Mouse (Mus musculus) T-cell, adult 2 months (primary cell): ENCODE measurements around the gene Ttc29.

Experiments
- DNase-seq: peaks from one replicate; pipeline ENCODE4 v3.0.0; 2022; ENCODE audit warnings: low spot score

Ttc29 gene

DNA sequence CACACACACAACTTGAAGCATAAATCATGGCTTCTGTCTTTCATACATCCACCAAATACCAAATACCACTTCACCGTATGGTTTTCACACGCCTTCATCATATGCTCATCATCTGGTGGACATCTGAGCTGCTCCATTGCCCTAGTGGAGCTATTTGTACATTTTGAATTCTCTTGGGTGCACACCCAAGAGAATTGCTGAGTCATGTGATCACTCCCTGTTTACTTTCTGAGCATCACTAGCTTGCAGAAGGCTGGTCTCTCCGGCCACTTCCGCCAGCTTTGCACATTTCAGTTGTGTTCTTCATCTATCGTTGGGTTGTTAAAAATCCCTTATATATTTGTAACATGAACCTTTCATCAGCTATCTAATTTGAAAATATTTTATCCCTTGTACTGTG, 65.5 kb downstream of the Ttc29 start:
- DNase-seq, result no peak

DNA sequence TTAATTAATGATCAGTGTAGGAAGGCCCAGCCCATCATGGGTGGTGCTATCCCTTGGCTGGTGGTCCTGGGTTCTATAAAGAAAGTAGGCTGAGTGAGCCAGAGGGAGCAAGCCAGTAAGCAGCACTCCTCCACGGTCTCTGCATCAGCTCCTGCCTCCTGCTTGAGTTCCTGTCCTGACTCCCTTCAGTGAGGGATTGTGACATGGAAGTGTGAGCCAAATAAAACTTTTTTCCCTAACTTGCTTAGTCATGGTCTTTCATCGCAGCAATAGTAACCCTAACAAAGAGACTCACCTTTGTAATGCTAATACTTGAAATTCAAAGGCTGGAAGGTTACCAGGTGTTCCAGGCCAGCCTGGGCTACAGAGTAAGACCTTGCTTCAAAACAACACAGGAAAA, 71.7 kb downstream of the Ttc29 start:
- no peak for DNase-seq

- no peak for DNase-seq
These were observed 72.3 kb downstream of the Ttc29 start for GRCm38 (mm10) chr8:78285366-78285765.

DNA sequence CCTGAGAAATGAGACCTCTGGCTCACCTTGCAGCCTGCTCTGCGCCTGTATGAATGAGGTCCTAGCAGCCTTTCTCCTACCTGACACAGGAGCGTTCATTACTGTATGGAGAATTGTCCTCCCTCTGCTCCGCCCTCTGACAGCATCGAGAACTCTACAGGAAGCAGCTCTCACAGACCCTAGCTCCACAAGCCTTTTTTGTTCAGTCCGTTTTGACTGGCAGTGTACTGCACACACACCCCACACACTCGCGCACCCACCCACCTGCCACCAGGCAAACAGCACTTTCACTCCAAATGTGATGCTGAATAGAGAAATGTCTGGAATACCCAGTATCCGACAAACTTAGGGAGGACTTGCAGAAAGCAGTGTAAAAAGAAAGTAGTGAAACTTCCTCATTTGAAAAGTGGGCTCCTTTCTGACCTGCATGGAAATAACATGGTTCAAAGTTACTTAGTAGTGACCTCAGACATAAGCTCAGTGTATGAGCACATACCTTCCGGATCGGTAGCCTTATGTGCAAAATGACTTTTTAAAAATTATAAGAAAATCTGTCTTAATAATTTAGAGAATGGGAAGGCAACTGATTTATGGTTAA, 76.4 kb downstream of the Ttc29 start:
- no peak for DNase-seq

DNA sequence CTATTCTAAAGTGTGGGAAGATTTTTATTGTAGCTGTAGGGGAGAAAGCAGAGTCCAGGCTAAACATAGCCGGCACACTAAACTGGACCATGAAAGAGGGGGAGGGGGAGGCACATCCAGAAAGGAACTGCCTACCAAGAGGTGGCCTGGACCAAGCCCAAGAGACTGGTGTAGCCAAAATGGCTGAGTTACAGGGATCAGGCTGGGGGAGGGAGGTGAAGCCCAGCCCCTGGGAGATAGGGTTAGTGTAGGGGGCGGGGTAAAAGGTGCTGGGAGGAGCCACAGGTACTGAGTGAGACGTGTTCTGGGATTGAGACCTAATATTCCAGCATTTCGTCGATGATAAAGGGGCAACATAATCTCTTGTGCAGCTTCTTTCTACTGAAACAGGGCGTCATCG, 77.2 kb downstream of the Ttc29 start:
- DNase-seq, result no peak

DNA sequence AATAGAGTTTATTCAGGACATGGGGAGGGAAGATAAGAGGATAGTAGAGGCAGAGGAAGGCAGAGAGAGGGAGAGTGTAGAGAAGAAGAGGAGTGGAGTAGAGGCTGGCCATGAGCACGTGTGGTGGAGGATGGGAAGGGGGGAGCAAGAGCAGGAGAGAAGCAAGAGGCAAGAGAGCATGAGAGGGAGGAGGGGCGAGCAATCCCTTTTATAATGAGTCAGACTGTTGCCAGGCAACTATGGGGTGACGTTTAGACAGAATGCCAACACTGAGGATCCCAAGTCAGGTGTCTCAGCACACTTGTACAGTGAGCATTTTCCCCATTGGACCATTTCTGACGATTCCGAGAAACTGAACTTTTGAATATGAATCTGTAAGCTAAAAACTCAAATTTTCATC, 82.4 kb downstream of the Ttc29 start:
- DNase-seq, result no peak

DNA sequence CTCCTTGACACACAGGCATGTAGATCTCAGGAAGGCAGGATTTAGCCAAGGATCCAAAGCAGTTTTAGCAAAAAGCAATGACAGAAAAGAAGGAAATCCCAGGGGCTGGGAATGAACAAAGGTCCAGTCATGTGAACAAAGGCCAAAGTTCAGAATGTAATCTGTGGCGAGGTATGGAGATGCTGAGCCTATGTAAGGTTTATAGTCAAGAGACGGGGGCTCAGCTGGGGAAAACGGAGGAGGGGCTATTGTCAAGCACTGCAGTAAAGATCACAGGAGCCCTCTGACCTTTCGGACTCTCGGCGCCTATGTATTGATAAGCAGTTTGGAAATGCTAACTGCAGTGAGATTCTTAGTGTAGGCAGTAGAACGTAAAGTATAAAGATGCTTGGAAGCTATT, 90.5 kb downstream of the Ttc29 start:
- no peak for DNase-seq

GRCm38 (mm10) chr8:78306604-78307003, 93.5 kb downstream of the Ttc29 start:
- no peak for DNase-seq

DNA sequence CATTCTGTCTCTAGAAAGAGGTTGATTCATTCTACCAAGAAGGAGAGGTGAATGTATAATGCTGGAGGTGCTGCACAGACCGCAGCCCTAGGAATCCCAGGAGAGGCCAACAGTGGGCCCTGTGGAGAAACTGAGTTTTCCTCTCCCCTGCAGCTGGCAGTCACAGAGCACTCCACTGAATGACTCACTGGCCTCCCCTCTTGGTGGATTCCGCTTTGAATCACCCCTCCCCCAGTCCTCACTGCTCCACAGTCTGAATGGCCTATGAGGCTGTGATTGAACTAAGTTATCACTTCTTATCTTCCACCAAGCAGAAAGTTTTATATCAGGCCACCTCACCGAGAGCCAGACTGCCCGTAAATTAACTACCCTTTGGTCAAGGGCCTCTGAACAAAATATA, 94.0 kb downstream of the Ttc29 start:
- DNase-seq, result no peak

DNA sequence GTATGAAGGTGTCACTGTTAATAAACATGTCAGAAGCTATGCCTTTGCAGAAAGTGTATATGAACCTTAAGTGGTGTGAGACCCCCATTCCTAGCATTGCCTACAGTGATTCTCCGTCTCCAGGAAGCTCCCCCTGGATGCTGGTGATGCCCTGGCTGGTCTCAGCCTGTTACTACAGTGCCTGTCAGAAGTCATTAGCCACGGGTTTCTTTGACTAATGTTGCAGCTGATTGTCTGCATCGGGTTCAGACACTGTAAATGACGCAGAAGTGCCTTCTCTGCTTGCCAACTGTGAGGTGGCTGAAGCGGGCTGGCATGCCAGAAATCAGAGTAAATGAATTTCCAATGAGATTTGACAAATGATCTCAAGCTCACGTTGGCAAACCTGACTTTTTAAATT, 96.4 kb downstream of the Ttc29 start:
- DNase-seq, result no peak

DNA sequence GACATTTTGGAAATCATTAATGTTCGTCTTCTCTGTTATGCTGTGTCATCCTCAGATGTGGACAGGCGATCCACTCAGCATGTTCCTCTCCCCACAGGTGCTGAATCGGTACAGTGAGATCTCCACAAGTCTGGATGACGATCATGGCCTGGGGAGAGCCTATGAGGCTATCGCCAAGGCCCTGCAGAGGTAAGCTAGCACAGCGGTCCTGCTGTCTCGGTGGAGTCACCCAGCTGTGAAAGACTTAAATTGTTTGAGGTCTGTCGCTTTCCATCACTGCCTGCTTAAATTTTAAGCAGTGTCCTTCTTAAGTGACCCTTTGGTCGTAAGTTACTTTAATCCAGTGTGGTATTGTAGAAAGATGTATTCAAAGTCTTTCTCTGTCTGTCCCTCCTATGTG, 102.5 kb downstream of the Ttc29 start:
- DNase-seq, result no peak

- no peak for DNase-seq
These were observed 104.6 kb downstream of the Ttc29 start for GRCm38 (mm10) chr8:78317666-78318065.

- no peak for DNase-seq
These were observed 110.3 kb downstream of the Ttc29 start for GRCm38 (mm10) chr8:78323391-78323790.

DNA sequence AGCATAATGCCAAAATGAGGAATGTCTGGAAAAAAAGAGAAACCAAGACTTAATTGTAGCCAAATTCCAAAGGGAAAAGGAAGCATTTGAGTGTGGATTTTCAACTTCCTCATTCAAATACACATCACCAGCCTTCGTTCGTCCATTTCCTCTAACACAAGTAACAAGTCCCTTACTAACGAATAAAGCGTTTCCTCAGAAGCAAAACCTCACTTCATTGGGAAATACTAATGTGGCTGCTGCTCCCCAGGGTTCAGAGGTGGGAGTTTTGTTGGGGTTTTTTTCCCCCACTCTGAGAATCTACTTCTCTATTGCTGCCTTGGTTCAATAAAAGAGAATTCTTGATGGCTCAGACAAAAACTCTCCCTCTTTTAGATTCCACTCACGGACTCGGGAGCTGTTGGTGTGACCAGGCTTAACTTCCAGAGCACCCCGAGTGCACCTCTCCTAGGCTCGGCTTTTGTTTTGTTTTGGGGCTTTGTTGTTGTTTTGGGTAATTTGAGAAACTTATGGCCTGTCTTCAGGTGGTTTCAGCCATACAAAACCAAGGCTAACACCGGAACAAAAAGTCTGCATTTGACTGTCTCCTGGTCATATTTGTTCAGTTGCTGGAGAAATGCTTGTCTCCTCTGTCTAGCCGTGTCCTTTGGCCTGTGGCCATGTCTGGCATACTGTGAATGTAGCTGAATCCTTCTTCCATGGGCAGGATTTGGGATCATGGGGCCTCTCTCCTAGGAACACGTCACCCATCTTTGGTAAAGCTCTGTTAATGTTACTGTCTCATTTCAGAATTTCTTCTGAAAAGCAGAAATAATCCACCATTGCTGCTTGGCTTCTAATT, 127.8 kb downstream of the Ttc29 start:
- no peak for DNase-seq

DNA sequence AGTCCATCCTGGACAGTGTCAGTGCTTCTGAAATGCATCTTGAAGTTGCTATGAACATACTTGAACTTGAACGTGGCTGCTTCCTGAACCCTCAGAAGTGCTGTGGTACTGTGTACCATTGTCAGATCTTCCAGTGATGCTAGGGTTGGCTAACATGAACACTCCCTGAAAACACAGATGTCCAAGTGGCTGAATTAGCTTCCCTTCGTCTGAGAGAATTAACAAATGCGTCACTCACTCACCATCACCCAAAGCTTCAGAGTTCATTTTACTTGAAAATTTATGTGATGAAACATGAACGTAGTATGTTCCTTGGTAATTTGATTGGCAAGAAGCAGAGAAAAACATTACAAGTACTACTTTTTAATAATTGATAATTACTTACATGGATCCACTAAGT, 129.1 kb downstream of the Ttc29 start:
- no peak for DNase-seq

DNA sequence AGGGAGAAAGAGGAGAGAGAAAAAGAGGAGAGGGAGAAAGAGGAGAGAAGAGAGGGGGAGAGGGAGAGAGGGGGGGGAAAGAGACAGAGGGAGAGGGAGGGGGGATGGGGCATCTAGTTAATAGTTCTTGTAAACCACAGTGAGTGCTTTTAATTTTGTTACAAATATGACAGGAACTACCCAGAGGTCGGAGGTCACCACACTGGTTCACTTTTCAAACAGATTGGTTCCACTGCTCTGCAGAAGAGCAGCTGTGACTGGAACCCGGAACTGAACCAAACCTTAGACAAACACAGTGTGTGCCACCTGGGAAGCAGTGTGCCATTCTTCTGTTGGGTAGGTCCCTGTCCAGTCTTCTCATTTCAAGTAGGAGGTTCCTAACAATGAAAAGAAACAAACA, 130.9 kb downstream of the Ttc29 start:
- DNase-seq, result no peak

GRCm38 (mm10) chr8:78345705-78346104, 132.6 kb downstream of the Ttc29 start:
- DNase-seq, result no peak

DNA sequence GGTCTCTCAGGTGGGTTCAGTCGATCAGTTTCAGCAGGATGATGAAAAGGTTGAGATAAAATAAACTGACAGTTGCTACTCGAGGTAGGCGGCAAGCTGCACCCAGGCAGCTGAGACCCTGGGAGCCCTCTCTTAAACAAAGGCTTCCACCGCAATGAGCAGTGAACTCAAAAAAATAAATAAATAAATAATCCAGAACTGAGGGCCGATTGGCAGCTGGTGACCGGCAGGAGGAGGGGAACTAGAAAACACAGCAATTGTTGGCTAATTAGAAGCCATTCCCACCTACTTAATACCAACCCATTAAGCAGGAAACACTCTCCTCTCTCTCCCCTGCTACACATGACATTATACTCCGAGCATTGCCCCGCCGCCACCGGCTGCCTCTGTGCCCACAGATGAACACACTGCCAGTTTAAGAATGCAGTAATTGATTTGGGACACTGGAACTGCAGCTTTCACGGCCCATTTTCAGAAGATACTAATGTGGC, 133.1 kb downstream of the Ttc29 start:
- no peak for DNase-seq

DNA sequence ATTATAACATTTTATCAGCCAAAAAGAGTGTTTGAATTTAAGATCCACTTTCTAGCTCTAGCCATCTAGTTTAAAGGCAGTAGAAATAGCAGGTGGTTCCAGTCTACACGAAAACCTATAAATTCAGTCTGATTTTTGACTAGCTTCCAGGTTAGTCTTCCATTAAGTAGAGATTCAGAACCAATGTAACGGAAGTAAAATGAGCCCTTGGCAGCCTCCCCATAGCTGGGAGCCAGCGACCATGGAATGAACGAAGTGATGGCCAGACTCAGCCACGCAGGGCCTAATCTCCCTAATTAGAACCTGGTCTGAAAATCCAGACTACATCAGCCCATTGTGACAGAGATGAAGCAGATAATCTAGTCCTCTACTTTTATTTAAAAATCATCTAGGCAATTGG, 140.8 kb downstream of the Ttc29 start:
- DNase-seq, result no peak

GRCm38 (mm10) chr8:78354801-78355200, 141.7 kb downstream of the Ttc29 start:
- no peak for DNase-seq

GRCm38 (mm10) chr8:78390756-78391155, 177.7 kb downstream of the Ttc29 start:
- DNase-seq, result no peak

DNA sequence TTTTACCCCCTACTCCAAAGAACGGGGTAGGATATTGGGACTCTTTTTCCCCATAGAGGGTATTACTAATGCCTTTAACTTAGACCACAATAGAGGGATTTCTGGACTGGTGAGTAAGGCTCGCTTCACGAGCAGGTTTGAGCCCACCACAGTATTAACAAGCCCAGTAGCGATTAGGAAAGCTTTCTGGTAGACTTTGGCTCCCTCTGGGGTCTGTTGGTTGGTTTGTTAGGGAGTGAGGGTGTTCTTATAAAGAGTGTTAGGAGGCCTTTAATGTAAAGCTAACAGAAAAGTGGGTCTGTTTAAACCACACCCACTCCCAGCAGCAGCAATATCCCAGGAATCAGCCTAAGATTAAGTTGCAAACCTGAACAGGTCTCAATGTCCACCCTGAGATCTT, 206.2 kb downstream of the Ttc29 start:
- DNase-seq, result no peak

DNA sequence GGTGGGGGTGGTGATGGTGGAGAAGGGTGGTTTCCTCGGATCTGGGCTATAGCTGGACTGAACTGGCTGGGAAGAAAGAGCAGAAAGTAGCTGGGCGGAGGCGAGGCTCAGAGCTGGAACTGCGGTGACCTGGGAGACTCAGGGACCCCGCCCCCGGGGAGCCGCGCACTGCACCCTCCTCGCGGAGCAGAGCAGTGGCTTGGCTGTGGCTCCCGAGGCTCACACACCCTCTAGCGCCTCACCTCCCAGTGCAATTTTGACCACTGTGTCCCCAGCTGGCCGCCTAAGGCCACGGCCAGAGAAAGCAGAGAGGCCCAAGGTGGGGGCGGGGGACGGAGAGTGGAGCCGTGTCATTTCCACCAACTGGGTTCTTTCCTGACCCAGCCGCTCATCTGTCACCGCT, 207.0 kb downstream of the Ttc29 start:
- no peak for DNase-seq

- no peak for DNase-seq
These were observed 210.8 kb downstream of the Ttc29 start for GRCm38 (mm10) chr8:78423937-78424336.
